Mouse (Mus musculus): ENCODE data around the gene Sarm1.
"Not testable (repeated sequence)": the region's sequence is repeated elsewhere in the genome, so short reads cannot be mapped to it uniquely, and the experiment has no call there.

Sarm1 gene

GRCm38 (mm10) chr11:78497544-78498522 lies at the start of gene Sarm1:
Sarm1 (minus strand) TSS chr11:78497754.
- peak; percentile 98 for DNase-seq (ENCODE audit: low spot score)

GRCm38 (mm10) chr11:78545181-78545580 lies 47.6 kb upstream of the Sarm1 start:
- no peak for DNase-seq (ENCODE audit: low spot score)

- no peak for DNase-seq (ENCODE audit: low spot score)
These were observed 47.0 kb upstream of the Sarm1 start for GRCm38 (mm10) chr11:78544449-78545111.

DNA sequence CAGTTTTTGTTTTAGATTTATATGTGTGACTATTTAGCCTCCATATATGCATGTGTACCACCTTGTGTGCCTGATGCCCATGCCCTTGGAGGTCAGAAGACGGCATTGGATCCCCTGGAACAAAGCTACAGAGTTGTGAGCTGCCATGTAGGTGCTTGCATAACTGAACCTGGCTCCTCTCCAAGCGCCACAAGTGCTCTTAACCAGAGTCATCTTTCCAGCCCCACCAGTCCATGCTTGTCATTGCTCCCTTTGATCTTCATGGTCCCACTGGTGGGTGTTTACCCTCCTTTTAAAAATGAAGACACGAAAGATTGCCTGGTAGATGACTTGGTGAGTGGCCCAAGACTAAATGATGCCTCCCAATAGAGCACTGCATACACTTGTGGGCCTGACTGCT lies 42.8 kb upstream of the Sarm1 start:
- DNase-seq (ENCODE audit: low spot score) = no peak

DNA sequence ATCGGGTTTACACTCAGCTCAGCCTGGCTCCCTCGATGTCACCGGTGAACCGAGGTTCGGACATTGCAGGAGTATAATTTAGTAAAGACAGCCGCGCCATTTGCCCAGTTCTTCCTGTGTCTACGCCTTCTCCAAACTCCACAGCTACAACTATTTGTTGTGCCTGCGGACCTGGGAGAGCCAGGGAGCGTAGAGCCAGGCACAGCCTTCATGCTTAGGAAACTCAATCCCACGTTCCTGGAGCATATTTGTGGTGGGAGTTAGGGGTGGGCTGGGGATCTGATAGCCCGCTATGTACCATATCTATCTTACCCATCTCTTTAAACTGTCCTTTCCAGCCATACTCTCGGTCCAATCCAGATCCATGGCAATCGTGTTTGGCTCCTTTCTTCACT lies 39.1 kb upstream of the Sarm1 start:
- no peak for DNase-seq (ENCODE audit: low spot score)

GRCm38 (mm10) chr11:78536080-78536689 lies 38.6 kb upstream of the Sarm1 start, which contains the start of the genes Tnfaip1 and Ift20:
Tnfaip1 (minus strand) TSS chr11:78536332.
Ift20 (plus strand) TSS chr11:78536361.
- peak; percentile 100 for DNase-seq (ENCODE audit: low spot score)

DNA sequence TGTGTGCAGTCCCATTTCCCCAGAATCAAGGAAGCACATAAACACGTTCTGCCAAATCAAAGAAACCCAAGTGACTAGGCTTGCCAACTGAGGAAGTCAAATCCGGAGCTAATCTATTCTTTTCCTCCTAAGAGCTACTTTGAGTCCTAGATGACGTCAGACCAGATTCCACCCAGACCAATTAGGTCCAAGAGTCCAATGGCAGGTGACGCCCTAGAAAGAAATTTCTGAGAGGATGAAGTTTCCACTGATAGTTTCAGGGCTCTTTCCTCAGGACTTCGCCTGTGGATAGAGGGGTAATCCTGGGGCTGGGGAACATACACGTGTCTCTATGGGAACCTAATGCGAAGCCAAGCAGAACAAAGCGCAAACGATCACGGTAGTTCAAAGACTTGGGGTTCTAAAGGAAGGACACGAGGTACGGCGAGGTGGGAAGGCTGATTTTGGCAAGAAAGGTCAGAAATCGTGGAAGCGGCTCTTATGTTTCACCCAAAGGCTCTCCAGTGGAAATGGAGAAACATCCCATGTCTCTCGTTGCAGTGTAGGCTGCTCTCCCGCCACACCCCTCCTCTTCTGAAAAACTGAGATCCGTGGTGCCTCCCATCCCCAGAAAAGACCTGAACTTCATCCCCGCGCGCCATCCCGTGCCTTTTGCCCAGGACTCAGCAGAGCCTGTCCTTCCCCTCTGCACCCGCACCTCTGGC lies 38.0 kb upstream of the Sarm1 start:
- peak; percentile 30 for DNase-seq (ENCODE audit: low spot score)

- DNase-seq (ENCODE audit: low spot score) = no peak
These were observed 37.0 kb upstream of the Sarm1 start for GRCm38 (mm10) chr11:78534516-78534915.

DNA sequence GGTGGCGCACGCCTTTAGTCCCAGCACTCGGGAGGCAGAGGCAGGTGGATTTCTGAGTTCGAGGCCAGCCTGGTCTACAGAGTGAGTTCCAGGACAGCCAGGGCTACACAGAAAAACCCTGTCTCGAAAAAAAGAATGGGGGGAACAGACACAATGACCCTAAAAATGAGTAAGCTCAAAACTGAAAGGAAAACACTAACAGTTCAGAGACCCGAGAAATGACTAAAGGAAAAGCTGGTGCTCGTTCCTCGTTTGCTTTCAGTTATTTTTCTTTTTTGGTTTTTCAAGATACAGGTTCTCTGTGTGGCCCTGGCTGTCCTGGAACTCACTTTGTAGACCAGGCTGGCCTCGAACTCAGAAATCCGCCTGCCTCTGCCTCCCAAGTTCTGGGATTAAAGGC lies 34.0 kb upstream of the Sarm1 start:
- DNase-seq (ENCODE audit: low spot score) = not testable (repeated sequence)

DNA sequence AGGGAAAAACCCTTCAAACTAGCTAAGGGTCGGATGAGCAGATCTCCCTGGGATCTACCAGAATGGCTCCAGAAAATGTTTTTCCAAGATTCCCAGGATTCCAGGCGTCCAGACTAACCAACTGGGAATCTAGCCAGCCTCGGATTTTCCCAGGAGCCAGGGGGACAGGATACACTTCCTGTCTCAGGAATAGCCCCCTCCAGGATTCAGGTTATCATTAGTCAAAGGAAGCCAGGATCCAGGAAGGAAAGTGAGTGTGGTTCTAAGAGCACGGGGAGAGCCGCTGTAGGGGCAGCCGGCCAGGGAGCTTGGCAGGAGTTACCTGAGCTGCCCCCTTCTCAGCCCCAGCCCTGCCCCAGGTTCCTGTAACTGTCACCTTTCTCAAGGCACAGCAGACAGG lies 33.5 kb upstream of the Sarm1 start:
- no peak for DNase-seq (ENCODE audit: low spot score)

GRCm38 (mm10) chr11:78530001-78530400 lies 32.4 kb upstream of the Sarm1 start:
- no peak for DNase-seq (ENCODE audit: low spot score)

GRCm38 (mm10) chr11:78528714-78529113 lies 31.2 kb upstream of the Sarm1 start:
- DNase-seq (ENCODE audit: low spot score) = no peak

DNA sequence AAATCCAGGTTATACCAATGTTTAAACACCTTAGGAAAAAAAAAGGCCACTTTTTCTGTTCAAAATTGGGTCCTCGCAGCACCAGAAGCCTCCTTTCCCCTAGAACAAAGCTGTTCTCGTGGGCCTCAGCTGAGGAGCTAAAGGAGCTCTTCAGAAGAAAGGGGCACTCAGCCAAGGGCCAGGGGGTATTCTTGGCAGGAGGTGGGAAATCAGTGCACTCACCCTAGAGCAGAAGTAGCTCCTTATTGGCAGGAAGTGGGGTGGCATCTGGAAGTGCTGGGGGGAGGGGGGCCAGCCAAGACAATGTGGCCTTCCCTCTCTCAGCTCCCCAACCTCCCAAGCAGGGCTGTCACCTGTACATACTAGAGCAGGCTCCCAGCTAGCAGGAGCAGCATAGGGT lies 27.3 kb upstream of the Sarm1 start:
- no peak for DNase-seq (ENCODE audit: low spot score)

DNA sequence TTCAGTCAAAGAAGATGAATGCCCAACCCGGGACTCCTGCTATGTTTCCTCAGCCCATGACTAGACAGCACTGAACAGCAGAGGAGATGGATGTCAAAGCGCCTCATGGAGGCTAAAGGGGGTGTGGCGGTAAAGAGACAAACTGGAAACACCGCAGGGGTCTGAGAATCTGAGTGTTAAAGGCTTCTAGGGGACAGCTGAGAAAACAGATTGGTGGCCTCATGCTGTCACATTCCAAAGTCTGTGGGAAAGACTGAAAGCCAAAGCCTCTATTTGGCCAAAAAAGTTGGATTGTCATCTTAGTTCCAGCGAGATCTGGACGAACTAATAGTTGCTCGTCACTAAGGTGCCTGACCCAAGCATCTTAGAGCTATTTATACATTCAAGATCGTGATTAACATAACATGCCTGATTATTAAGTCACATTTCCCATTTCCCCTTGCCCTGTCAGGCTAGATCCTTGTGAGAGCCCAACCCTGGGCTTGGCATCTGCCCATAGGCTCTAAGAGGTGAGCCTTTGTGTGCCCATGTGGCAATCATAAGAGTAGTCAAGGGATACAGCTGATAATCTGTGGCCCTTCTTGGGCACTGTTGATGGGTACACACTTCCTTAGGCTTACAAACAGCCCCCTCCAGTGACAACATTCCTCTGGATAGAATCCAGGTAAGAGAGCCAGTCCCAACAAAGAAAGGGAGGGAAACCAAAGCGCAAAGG lies 25.8 kb upstream of the Sarm1 start:
- no peak for DNase-seq (ENCODE audit: low spot score)

DNA sequence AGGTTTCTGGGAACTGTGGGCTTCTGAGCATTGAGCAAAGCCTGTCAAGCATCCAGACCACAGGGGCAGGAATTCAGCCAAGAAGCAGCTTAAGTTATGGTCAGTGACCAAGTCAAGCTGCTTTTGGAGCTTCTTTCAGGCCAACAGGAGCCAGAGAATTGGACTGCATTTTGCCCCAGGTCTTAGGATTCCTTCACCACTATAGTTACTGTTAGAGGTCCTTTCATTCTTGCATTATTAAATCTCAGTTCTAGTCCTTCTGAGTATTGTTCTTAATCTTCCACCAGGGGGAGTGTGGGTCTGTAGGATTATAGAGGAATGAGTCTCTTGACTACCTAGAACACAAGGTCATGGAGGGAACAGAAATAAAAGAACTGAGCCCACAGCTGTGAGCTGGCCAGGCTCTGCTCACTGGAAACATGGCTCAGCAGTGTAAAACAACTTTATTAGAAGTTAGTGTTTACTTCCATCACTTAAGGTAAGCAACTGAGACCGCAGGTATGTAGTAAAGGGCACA lies 25.0 kb upstream of the Sarm1 start:
- peak; percentile 16 for DNase-seq (ENCODE audit: low spot score)

GRCm38 (mm10) chr11:78521880-78522279 lies 24.3 kb upstream of the Sarm1 start:
- no peak for DNase-seq (ENCODE audit: low spot score)

DNA sequence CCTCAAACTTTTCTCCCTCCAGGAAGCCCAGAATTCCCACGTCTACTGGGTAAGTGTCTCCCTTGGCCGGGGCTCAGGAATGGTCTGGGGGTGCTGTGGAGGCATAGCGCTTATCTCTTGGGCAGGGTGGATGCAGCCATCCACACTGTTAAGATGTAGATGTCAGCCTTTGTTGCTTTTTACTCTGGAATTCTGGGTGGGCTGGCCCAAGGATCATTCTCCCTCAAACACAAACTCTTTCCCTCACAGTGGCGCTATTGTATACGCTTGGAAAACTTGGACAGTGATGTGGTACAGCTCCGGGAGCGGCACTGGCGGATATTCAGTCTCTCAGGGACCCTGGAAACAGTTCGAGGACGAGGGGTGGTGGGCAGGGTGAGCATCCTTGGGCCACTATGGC lies 21.4 kb upstream of the Sarm1 start:
- DNase-seq (ENCODE audit: low spot score) = no peak

DNA sequence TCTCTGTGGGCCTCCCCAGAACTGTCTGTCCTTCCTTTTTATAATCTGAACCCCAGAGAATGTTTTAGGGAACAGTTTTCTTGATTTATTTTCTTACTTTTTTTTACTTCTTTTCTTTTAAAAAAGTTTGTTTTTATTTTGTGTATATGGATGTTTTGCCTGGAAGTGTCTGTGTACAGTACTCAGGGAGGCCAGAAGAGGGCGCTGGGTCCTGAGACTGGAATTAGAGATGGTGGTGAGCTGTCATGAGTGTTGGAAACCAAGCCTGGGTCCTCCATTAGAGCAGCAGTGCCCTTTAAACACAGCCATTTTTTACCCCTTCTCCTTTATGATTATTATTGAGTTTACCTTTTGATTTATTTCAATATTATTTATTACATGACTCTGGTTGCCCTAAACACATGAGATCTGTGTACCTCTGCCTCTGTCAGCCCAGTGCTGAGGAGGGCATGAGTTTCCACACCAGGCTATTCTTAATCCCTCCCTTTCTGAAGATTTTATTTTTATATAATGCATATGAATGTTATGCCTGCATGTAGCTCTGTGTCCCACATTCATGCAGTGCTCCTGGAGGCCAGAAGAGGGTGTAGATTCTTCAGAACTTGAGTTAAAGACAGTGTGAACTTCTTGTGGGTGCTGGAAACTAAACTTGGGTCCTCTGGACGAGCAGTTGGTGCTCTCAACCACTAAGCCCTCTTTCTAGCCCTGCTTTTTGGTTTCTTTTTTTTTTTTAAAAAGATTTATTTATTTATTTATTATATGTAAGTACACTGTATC lies 18.2 kb upstream of the Sarm1 start:
- DNase-seq (ENCODE audit: low spot score) = no peak

GRCm38 (mm10) chr11:78513106-78513790 lies 15.7 kb upstream of the Sarm1 start:
- no peak for DNase-seq (ENCODE audit: low spot score)
